Mouse (Mus musculus) embryo, embryonic 10.5 days (tissue): Measurements from ENCODE around the gene Btg2.

Experiments
- DNase-seq: peaks from one replicate; pipeline ENCODE4 v3.0.0-alpha.2; 2015; ENCODE audit warnings: low spot score

The Btg2 gene

DNA sequence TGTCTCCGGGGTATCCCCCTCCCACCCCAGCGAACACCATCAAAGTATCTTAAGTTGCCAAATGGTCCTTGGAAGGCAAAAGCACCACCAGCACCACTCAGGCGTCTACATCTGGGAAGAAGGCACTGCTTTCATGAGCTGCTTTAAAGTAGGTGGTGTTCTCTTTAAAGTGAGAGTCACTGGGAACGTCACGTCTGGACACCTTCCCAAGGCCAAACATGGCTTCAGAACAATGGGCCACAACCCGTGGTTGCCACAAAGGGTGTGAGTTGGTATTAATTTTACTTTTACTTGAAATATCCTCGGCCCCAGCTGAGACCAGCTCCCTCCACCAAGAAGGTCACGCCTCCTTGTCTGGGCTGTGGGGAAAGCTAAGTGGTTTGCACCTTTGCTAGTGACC, 21.2 kb downstream of the Btg2 start:
- DNase-seq, result no peak

- no peak for DNase-seq
These were observed 22.6 kb downstream of the Btg2 start for GRCm38 (mm10) chr1:134056285-134056684.

- no peak for DNase-seq
These were observed 23.2 kb downstream of the Btg2 start for GRCm38 (mm10) chr1:134055666-134056245.

GRCm38 (mm10) chr1:134055058-134055457, 23.9 kb downstream of the Btg2 start:
- no peak for DNase-seq

- peak; percentile 94 for DNase-seq
These were observed 25.7 kb downstream of the Btg2 start for GRCm38 (mm10) chr1:134053207-134053606.

GRCm38 (mm10) chr1:134049542-134049941, 29.4 kb downstream of the Btg2 start:
- no peak for DNase-seq

DNA sequence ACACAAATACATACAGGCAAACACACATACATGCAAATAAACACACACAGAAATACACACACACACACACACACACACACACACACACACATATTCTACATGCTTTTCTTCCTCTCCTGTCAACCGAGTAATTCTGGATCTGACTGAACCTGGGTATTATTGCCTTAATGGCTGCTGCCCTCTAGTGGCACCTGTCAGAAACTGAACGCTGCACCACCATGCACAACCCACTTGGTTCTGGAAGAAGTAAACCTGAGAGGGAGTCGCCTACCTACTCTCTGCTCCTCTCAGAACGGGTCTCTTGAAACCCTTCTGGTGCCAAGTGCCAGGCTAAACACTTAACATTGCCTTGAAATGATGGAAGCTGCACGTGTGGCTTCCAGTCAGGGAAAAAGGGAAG, 30.2 kb downstream of the Btg2 start:
- peak; percentile 92 for DNase-seq

DNA sequence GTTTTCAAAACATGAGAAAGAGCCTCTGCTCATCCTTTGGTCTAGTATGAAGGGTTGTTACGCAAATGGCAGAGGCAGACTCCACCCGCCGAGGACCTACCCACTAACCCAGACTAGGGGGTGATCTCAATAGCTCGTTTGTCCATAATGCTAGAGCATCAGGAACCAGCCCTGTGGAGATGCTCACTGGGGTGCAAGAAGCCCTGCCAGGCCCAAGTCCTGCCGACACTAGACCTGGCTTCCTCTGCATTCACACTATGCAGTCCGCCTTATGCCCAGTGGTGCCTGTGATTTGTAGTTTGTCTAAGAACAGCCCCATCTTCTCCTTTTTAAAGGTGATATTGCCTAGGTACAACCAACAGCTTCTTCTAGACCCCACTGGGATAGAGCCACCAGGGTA, 31.5 kb downstream of the Btg2 start:
- no peak for DNase-seq

- no peak for DNase-seq
These were observed 32.5 kb downstream of the Btg2 start for GRCm38 (mm10) chr1:134046387-134046786.

DNA sequence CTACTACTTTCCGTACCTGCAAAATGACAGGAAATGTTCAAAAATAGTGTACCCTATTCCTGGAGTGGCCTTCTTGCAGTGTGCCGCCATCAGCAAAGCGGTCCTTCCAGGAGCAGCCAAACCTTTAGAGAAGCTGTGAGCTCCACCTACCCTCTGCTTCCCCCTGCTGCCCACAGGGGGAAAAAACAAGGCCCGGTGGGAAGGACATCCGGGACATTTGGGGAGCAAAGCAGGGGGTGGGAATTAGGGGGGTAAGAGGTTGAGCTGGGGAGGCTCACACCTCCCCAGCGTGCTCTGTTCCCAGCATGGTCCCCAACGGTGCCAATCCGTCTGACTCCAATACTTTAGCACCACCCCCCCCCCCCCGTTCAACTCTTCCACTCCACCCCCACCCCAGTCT, 32.9 kb downstream of the Btg2 start:
- DNase-seq, result peak; percentile 90

DNA sequence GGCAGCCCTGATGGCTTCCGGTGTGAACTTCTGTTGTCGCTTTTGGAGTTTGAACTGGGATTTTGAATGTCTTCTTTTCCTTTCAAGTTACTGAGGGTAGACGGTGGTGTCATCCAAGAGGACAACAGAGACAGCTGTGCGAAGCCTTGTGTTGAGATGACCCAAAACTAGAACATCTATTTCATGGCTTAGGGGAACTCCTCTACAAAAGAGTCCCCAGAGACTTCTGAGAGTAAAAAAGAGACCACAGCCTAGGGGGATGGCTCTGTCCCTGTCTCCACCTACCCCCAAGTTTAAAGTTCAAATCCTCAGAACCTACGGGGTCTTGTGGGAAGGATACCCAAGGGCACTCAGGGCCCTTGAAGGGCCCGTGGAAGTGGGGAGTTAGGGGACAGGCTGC, 34.1 kb downstream of the Btg2 start:
- DNase-seq, result no peak

DNA sequence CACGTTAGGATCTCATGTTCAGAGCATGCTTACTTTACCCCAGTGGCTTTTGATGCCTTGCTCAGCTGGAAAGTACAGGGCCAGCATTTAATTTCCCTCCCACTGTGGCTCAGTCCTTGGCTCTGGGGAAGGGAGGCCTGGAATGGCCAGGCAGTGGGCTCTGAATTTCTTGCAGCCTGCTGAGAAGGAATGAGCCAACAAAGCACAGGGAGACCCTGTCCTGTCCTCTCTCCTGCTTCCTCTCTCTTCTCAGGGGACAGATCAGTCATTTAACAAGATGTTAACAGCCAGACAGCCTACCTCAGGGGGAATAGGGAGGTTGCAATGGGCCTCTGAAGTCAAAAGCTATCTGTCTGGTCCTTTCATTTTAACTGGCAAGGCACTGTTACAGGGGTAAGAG, 36.6 kb downstream of the Btg2 start:
- DNase-seq, result no peak

DNA sequence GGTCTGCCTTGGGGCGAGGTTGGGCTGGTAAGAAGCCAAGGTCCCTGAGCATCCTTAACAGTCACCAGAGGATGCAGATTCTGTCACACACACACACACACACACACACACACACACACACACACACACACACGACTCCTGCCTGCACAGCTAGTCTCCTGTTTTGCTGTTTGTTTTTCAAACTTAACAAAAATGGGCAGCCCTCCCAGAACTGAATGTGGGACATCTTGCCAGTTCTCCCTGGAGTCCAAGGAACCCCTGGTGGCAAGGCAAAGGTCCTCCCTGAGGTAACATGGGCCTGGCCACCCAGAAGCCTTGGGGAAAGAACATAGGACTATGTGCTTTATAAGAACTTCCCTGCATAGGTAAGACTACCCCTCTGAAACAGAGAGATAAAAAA, 37.0 kb downstream of the Btg2 start:
- no peak for DNase-seq

- DNase-seq, result no peak
These were observed 39.6 kb downstream of the Btg2 start for GRCm38 (mm10) chr1:134039361-134039760.

GRCm38 (mm10) chr1:134038336-134038735, 40.6 kb downstream of the Btg2 start:
- DNase-seq, result no peak

DNA sequence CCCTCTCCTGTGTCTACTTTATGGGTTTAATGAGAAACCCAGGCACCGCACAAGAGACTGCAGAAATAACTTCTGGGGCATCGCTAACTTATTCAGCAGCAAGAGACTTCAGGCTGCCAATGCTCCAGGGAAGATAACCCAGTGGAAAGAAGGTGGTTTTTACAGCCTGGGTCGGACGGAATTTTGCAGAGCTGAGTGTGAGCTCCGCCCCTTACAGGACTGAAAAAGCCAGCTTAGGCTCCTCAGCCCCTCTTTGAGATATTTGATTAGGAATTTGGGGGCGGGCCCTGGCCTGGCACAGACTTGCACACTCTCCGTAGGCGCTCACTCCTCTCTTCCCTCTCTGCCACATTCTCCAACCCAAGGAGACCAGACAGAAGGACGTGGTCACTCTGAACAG, 41.7 kb downstream of the Btg2 start, which contains the start of gene Fmod:
Fmod (plus strand) TSS at position 83 of the 400 bp plus-strand sequence.
- DNase-seq, result peak; percentile 40

DNA sequence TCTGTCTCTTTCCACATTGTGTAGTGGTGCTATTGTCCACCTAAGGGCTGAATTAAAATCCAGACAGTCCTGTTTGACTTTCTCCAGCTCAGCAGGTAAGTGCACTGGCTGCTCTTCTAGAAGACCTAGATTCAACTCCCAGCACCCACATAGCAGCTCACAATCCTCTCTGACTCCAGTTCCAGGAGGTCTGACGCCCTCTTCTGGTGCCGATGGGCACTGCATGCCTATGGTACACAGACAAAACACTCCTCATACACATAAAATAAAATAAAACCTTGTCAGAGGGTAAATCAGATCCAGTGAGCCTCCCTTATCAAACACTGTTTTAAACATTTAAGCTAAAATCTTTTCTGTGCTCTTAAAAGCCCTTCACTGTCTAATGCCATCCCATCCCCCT, 42.4 kb downstream of the Btg2 start:
- no peak for DNase-seq

- DNase-seq, result no peak
These were observed 50.6 kb downstream of the Btg2 start for GRCm38 (mm10) chr1:134028161-134028846.

DNA sequence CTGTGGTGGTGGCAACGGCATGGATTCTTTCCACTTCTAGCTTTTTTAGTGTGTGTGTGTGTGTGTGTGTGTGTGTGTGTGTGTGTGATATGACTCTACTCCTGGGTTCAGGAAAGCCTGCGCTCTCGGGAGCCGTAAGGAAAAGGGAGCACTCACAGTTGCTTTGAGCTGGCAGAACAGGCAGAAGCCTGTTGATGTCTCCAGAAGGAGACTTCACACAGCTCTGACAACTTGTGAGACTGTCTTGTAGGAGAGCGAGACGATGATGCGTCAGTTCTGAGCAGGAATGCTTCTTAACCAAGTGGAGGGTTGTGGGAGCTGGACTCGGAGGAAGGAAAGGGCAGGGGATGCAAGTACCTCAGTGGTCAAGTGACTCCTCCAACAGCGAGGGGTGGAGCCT, 52.2 kb downstream of the Btg2 start:
- DNase-seq, result no peak

DNA sequence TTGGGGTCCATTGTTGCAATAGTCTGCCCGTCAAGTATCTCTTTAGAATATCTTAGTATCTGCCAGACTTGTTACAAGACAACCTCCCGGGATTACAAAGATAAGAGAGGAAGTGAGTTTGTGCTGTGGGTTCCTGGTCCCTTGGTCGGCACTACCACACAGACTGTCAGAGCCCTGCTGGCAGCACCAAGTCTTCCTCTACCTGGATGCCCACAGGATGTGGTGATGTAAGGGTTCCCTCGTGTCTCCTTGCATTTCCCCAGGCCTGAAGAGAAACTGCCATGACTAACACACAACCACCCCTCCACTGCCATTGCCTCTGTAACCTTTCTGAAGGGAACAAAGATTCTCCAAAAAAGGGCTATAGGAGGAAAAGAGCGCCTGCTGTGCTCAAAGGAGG, 52.9 kb downstream of the Btg2 start:
- no peak for DNase-seq
